Mouse (Mus musculus) gastrocnemius, adult 18-20 months (tissue): ENCODE data around the gene Ebf3. TPM values are rescaled to one million over a fixed set of nuclear protein-coding genes. Genes with fewer than 3 reads are reported as not detected.

Source experiments
- DNase-seq: peaks from one replicate; pipeline ENCODE4 v3.0.0; 2021; ENCODE audit warnings: low spot score
- long read RNA-seq, 2 experiments: library from polyadenylated mRNA; stranded (forward); transcript quantifications; one replicate each; pipeline ENCODE4 v2.0.0; 2021
- total RNA-seq, 2 experiments: library from RNA; stranded (reverse); gene quantifications; 2 replicates each; pipeline ENCODE4 v1.2.3; 2021

Ebf3 gene
- 1 to 10 TPM; 6.2 to 7.2 TPM for total RNA-seq
- long read RNA-seq, experiment 1: 0 reads
- long read RNA-seq, experiment 2, partial matches to known transcripts: 0 of 4 reads
- long read RNA-seq, experiment 2, other reads (novel, unspliced or antisense): 4 of 4 reads

GRCm38 (mm10) chr7:137313904-137314691, at the start of gene Ebf3:
Gene Ebf3 (minus strand): TSS chr7:137314445.
- peak; percentile 93 for DNase-seq

- DNase-seq: peak; percentile 31
Measured at GRCm38 (mm10) chr7:137346860-137347259, 32.6 kb upstream of the Ebf3 start.

- DNase-seq: peak; percentile 56
Measured at GRCm38 (mm10) chr7:137346068-137346467, 31.8 kb upstream of the Ebf3 start.

GRCm38 (mm10) chr7:137333951-137334350, 19.7 kb upstream of the Ebf3 start:
- DNase-seq: no peak

- DNase-seq: no peak
Measured at GRCm38 (mm10) chr7:137322926-137323325, 8.7 kb upstream of the Ebf3 start.

GRCm38 (mm10) chr7:137321961-137322784, 7.9 kb upstream of the Ebf3 start:
- no peak for DNase-seq

- DNase-seq: peak; percentile 66
Measured at GRCm38 (mm10) chr7:137321141-137321813, 7.0 kb upstream of the Ebf3 start.

- DNase-seq: no peak
Measured at GRCm38 (mm10) chr7:137320320-137320719, 6.1 kb upstream of the Ebf3 start.

GRCm38 (mm10) chr7:137318924-137319885, 5.0 kb upstream of the Ebf3 start:
- DNase-seq: no peak

GRCm38 (mm10) chr7:137318383-137318775, 4.1 kb upstream of the Ebf3 start:
- DNase-seq: no peak

- no peak for DNase-seq
Measured at GRCm38 (mm10) chr7:137317659-137318382, 3.6 kb upstream of the Ebf3 start.

- no peak for DNase-seq
Measured at GRCm38 (mm10) chr7:137316926-137317658, 2.8 kb upstream of the Ebf3 start.

- DNase-seq: no peak
Measured at GRCm38 (mm10) chr7:137316181-137316925, 2.1 kb upstream of the Ebf3 start.

GRCm38 (mm10) chr7:137315544-137315940, 1.3 kb upstream of the Ebf3 start:
- DNase-seq: no peak

- DNase-seq: no peak
Measured at GRCm38 (mm10) chr7:137314710-137315543, 682 bp upstream of the Ebf3 start.

GRCm38 (mm10) chr7:137313183-137313903, 902 bp downstream of the Ebf3 start:
- no peak for DNase-seq

GRCm38 (mm10) chr7:137312933-137313182, 1.4 kb downstream of the Ebf3 start:
- DNase-seq: no peak
